Mouse (Mus musculus) brown adipose tissue, adult 24 weeks (tissue): ENCODE data around the gene Tcap. TPM values are rescaled to one million over a fixed set of nuclear protein-coding genes. Genes with fewer than 3 reads are reported as not detected.

Experiments
- H3K27ac ChIP-seq: fragments of 200-500 bp; replicated peaks from 2 replicates; pipeline ENCODE4 v1.5.1; 2012; ENCODE audit warnings: low read depth, mild to moderate bottlenecking, low read length
- H3K4me1 ChIP-seq: fragments of 200-500 bp; 2 replicates; pipeline ENCODE4 v1.6.1; 2012; ENCODE audit warnings: low read length, mixed read lengths; ENCODE audit not compliant: control insufficient read depth, insufficient read depth, insufficient read length
- H3K4me3 ChIP-seq: fragments of 200-500 bp; 2 replicates; pipeline ENCODE4 v1.5.1; 2012; ENCODE audit warnings: low read depth, mild to moderate bottlenecking, low read length, moderate library complexity; ENCODE audit not compliant: insufficient read depth
- polyA plus RNA-seq: library from polyadenylated mRNA; stranded (reverse); fragments of >200 nt; gene quantifications from 2 replicates; pipeline ENCODE4 v1.2.4, GENCODE M21; 2012; ENCODE audit not compliant: missing spikeins, insufficient read depth, insufficient read length

Tcap gene
- polyA plus RNA-seq, 1 experiment = 41.6 TPM

GRCm38 (mm10) chr11:98348083-98348961 is 35.3 kb upstream of the Tcap start, which contains the start of gene Ppp1r1b:
Gene Ppp1r1b (plus strand): TSS chr11:98348404.
- Histone ChIP-seq H3K27ac (no peak within 1 kb of the TSS), H3K4me1 (no peaks in the 10 kb centered on the region), H3K4me3 (peak within 1 kb of the TSS; percentile 54)

DNA sequence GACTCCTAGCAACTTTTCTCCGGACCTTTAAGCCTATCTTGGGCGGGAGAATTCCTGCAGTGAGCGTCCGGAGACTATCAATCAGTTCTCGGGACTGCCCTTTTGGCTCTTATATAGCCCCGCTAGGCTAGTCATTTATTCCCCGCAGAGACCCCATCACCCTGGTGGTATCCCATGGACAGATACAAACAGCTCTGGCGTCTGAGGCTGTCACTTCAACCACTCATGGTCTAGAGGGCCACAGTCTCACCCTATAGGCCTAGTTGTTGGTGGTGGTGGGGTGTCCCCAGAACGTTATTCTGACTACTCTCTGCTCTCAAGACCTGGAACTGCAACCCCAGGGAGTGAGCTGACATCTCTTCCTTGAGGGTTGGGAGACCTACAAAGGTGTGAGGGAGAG is 34.3 kb upstream of the Tcap start:
- H3K4me3 ChIP-seq = no peak overlapping the region

GRCm38 (mm10) chr11:98352272-98352990 is 31.2 kb upstream of the Tcap start:
- Histone ChIP-seq H3K27ac (no peak overlapping the region), H3K4me3 (no peak overlapping the region), H3K4me1 (peaks cover 11% of the 10 kb centered on the region)

More for the DNA sequence above, 34.3 kb upstream of the Tcap start:
- Histone ChIP-seq H3K4me1 (no peaks in the 10 kb centered on the region), H3K27ac (no peak overlapping the region)

DNA sequence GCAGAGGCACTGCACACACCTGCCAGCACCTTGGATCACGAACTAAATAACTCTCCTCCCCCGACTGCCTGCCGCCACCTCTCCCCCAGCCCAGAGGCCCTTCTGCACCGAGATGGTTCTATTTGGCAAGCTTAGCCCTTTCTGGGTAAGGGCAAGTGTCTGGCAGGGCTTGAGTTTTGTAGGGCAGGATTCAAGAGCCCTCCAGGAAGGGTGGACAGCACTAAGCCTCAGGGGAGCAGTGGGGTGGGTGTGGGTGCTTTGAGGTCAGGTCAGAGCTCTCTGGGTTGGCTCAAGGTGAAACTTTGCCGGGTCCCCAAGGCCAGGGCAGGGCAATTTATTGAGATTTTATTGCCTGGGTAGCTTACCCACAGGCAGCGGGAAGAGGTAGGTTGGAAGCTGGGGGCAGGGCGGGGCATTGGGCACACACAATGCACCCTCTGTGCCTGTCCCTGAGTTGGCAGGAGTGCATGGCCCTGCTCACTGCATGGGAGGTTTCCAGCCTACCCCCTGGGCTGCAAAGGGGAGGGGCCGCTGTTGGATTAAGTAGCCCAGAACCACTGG is 29.9 kb upstream of the Tcap start:
- Histone ChIP-seq H3K4me3 (no peak overlapping the region), H3K27ac (no peak overlapping the region), H3K4me1 (peaks cover 13% of the 10 kb centered on the region)

DNA sequence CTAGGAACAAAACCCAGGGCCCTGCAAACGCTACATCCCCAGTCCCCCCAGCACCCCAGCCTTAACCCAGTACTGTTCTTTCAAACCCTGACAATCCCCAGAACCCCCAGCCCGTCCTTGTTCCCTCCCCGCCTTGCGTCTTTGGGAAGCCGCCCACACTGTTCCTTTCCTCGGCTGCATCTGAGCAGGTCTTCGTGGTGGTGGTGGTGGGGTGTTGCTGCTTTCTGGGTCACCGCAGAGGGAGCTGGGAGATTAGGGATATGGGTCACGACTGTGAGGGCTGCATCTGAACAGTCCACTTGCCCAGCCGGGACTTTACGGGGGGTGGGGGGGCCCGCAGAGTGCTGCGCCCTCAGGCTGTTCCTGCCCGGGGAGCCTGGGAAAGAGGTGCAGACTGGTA is 29.2 kb upstream of the Tcap start:
- H3K27ac ChIP-seq = no peak overlapping the region
- peaks cover 17% of the 10 kb centered on the region for H3K4me1 ChIP-seq
- no peak overlapping the region for H3K4me3 ChIP-seq

DNA sequence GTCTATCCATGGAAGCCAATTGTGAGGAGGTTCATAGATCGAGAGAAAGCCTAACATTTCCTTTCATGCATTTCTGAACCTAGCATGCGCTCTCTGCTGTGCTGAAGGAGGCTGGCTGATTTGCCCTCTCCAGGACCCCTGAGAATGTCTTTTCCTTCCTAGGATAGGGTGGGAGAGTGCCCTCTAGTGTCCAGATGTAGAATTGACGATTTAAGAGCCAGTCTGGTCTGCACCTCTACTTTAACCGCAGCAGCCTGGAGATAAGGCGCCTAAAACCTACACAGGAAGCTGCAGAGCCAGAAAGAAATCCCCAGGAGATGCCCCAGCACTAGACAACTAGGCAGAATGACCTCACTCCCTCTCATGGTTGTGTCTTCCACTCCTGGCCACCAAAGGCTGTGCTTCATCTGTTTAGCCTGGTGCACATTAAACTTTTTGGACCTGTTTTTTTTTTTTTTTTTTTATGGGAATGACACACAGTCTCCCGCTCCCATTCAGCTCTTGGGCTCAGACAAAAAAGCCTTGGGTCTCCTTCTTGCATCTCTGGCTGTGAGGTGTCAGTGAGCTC is 27.8 kb upstream of the Tcap start:
- Histone ChIP-seq H3K4me3 (no peak overlapping the region), H3K27ac (no peak overlapping the region), H3K4me1 (peaks cover 23% of the 10 kb centered on the region)

DNA sequence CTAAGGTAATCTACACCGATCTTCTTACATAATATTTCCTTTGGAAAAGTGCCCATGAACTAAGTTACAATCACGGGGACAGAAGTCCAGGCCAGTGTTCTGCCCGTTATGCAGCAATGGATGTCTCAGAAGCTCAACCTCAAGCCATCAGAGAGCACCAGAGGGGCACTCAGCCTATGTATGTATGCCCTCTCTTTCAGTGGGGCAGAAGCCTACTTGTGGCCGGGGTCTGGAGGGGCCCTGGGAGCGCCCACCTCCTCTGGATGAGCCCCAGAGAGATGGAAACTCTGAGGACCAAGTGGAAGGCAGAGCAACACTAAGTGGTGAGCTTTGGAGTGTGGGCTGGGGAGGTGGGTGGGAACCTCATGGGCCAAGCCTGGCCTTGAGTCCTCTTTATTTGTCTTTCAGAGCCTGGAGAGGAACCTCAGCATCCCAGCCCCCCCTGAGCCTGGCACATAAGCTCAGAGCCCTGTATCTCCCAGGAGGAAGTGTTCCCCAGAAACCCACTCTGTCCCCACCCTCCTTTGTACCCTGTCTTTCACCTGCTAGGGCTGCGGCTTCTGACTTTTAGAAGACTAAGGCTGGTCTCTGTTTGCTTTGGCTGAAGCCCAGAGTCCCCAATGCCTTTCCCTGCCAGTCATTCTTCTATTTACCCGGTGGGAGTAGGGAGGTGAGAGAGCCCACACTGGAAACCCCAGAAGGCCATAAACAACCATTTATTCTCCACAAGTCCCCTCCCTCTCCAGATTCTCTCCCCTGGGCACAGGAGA is 26.8 kb upstream of the Tcap start:
- peak overlapping the region; percentile 84 for H3K27ac ChIP-seq
- 0 out of 2 replicates have a peak overlapping the region, but pooled peaks have one; percentile 63 for H3K4me3 ChIP-seq
- H3K4me1 ChIP-seq = peaks cover 32% of the 10 kb centered on the region

DNA sequence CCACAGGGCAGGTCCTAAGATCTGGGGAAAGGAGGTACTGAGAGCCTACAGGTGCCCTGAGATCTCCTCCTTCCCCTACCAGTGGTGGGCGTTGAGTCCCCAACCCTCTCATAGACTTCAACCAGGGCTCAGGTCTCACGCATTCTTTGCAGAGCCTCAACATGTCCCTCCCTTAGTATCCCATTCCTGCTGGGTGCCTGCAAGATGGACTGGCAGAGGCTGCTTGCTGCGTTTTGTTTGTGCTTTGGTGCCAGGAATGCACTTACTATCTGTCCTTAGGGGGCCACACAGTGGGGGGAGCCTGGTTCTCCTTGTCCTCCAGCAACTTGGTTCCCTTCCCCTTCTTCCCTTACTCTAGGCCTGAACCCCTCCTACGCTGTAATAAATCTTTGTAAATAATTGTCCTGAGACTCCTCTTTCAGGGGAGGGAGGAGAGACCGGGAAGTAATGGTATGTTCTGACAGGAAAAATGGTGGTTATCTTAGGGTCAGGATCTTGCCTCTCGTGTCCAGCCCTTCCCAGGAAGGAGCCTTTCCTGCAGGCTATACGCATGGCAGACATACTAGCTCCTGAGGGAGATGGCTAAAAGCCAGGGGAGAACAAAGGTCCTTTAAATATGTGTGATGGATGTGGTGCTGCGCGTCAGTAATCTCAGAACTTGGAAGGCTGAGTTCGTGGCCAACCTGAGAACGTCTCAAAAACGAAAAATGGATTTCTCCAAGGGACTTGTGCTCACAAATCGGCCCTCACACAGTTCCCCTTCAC is 26.0 kb upstream of the Tcap start:
- Histone ChIP-seq H3K4me1 (peaks cover 34% of the 10 kb centered on the region), H3K4me3 (peak overlapping the region; percentile 63), H3K27ac (peak overlapping the region; percentile 84)

- H3K4me3 ChIP-seq = peak within 1 kb of the TSS; percentile 95
- peaks cover 34% of the 10 kb centered on the region for H3K4me1 ChIP-seq
- H3K27ac ChIP-seq = peak within 1 kb of the TSS; percentile 96
Observed at GRCm38 (mm10) chr11:98358161-98359083, 25.2 kb upstream of the Tcap start, which contains the start of gene Stard3. Gene Stard3 (plus strand): TSS chr11:98358368.

DNA sequence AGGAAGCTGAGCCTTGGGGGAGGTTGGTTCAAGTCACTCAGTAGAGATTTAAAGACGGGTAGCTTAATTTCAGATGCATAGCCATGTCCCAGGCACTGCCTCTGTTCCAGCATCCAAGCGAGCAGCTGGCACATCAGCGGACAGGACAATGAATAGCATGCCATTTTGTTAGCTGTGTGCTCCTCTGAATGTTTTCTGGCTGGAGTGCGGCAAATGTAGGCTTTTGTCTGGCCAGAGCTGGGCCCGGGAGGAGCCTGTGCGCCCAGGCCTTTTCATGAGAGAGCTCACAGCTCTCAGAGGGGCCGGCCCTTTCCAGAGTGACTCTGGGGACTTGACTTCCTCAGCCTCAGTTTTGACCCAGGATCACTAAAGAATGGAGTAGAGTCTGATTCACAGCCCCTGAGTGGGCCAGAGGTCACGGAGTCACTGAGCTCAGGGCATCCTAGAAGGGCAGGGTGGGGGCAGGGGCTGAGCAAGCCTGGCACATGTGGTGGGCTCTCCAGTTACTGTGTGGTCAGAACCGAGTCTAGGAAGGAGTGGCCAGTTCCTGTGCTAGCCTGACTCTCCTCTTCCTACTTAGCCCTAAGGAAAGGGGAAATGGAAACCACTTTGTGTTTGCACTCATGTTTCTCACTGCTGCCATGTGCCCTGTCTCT is 22.6 kb upstream of the Tcap start:
- peak overlapping the region; percentile 25 for H3K4me3 ChIP-seq
- peaks cover 34% of the 10 kb centered on the region for H3K4me1 ChIP-seq
- H3K27ac ChIP-seq = peak overlapping the region; percentile 83

DNA sequence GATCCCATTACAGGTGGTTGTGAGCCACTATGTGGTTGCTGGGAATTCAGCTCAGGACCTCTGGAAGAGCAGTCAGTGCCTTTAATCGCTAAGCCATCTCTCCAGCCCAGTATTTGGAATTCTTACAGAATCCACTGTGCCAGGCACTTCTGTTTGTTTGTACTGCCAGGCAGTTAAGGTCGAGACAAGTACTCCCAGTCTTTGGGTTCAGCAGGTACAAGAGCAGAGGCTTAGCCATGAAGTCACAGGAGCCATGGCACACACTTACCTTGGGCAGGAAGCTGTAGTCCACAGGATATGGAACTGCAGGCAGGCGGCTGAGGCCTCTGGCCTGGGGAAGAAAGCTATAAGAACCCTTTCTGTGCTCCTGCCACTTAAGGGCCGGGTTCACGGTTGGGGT is 19.8 kb upstream of the Tcap start:
- peaks cover 21% of the 10 kb centered on the region for H3K4me1 ChIP-seq
- no peak overlapping the region for H3K27ac ChIP-seq
- H3K4me3 ChIP-seq = no peak overlapping the region

GRCm38 (mm10) chr11:98364410-98364809 is 19.2 kb upstream of the Tcap start:
- Histone ChIP-seq H3K4me1 (peaks cover 17% of the 10 kb centered on the region), H3K4me3 (no peak overlapping the region), H3K27ac (no peak overlapping the region)

DNA sequence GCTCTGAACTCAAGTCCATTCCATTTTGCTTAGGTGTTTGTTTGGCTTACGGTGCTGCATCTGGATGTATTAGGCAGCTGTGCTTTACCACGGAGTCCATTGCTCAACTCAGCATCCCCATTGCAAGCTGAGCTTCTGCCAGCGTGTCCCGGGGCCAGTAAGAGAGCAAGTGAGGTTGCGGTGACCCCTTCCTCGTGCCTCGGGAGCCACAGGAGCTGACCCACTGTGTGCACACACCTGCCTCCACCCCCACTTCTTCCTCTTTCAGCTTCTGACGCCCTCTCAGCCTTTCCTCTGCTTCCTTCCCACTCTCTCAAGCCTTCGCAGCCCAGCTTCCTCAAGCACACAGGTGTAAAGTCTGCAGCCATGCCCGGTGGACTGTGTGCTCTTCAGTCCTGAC is 17.3 kb upstream of the Tcap start:
- H3K4me1 ChIP-seq = peaks cover 7% of the 10 kb centered on the region
- no peak overlapping the region for H3K27ac ChIP-seq
- H3K4me3 ChIP-seq = no peak overlapping the region
